Mouse (Mus musculus): ENCODE results near the gene Eef1b2. TPM values are rescaled to one million over a fixed set of nuclear protein-coding genes. Genes with fewer than 3 reads are reported as not detected.
"Not testable (repeated sequence)": the region's sequence is repeated elsewhere in the genome, so short reads cannot be mapped to it uniquely, and the experiment has no call there.

Gene Eef1b2
- 100 to 1,000 TPM; 289 to 311 TPM for total RNA-seq (2021)
- long read RNA-seq, experiment 1, transcript Eef1b2-204 (6 exons, 1,939 nt) = major isoform, 84 of 97 reads
- long read RNA-seq, experiment 1, partial matches to known transcripts = 11 of 97 reads
- long read RNA-seq, experiment 1, other reads (novel, unspliced or antisense) = 2 of 97 reads
- long read RNA-seq, experiment 2, transcript Eef1b2-204 (6 exons, 1,939 nt) = major isoform, 76 of 84 reads
- long read RNA-seq, experiment 2, partial matches to known transcripts = 6 of 84 reads
- long read RNA-seq, experiment 2, other reads (novel, unspliced or antisense) = 2 of 84 reads

DNA sequence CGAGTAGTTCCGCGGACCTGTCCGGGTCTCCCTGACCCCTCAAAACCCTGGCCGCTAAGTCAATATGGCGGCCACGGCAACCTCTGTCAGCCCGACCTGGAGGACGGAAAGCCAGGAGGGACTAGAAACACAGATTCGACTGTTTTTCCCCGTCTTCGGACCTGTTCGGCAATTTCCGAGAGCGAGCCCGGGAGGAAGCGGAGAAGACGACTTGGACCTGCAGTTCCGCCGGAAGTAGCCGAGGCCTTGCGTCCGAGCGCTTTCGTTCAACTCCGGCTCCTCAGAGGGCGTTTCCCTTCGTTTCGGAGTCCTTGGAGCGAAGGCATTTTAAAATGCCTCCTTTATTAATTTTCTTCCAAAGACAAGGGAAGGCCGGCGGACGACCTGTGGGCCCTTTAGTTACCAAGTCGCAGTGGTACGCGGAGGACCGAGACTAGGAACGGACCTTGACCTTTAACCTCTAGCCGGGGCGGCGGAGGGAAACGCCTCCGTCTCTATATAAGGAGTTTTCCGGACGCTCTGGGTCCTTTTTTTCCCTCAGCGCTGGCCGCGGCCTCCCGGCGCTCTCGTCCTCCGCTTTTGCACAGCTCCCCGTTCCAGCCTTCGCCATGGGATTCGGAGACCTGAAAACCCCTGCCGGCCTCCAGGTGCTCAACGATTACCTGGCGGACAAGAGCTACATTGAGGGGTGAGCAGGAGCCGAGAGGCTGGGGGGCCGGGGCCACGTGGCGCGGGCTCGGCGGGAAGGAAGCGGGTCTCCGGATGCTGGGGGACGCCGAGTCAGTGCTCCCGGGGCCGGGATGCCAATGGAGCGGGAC, at the start of gene Eef1b2, which contains the start of gene Ndufs1:
Eef1b2 (plus strand) TSS at position 222 of the 818 bp plus-strand sequence.
Ndufs1 (minus strand) TSS at position 230 of the 818 bp plus-strand sequence.
- peak; percentile 97 for DNase-seq

DNA sequence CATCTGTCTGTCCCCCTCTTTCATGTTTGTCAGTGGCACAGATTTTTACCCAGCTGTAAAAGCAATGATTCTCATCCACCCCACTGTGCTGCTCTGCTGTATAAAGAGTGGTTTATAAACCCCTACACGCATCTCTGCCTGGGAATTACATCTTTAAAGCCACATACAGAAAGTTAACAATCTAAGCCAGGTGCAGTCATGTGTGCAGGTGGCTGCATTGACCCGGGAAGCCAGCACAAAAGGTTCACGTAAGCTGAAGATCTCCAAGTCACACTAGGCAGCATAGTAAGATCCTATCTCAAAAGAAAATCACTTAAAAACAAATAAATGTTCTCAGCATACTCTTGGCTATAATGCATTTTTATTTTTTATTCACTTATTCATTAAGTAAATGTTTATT, 47.4 kb upstream of the Eef1b2 start:
- no peak for DNase-seq

DNA sequence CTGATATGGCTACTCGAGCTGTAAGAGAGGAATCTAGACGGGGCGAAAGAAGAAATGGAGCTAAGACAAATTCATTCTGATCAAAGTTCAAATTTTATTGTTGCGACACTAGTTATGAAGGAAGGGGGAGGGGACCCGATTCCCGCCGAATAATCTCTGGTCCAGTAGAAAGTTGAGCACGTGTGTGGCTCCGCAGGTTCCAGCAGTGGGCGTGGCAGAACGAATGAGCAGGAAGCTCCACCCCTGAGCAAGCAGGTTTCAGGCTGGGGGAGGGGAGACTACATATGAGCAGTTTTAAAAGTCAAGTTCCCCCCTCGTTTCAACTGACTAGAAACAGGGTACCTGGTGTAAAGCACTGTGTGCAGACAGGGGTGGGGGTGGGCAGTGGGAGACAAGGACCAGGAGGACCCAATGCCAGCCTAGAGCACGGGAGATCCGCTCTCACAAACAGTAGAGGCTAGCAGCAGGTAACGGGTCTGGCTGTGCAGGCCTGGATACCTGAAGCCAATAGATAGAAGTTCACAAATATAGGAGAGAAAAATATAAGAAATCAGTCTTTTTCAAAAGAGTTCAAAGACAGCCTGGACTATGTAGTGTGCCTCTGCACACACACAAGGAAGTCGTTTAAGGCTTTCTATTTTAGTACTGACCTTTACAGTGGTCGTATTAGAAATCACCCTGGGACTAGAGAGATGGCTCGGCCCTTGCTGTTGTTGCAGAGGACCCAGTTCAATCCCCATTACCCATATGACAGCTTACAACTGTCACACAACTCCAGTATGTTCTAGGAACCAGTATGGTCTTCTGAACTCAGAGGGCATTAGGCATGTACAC, 46.6 kb upstream of the Eef1b2 start:
- no peak for DNase-seq

DNA sequence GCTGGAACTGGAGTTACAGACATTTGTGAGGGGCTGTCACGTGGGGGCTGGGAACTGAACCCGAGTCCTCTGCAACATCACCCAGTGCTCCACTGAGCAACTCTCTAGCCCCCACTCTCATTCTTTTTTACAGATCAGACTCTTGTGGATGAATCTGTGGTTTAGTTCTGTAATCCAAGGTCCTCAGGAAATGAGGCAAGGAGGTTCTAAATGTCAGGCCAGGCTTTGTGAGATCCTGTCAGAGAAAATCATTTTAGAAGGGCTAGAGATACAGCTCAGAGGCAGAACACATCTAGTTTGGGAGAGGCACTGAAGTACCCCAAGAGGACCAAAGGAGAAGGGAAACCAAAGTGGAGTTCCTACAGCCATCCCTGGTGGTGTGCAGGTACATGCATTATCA, 45.7 kb upstream of the Eef1b2 start:
- no peak for DNase-seq

DNA sequence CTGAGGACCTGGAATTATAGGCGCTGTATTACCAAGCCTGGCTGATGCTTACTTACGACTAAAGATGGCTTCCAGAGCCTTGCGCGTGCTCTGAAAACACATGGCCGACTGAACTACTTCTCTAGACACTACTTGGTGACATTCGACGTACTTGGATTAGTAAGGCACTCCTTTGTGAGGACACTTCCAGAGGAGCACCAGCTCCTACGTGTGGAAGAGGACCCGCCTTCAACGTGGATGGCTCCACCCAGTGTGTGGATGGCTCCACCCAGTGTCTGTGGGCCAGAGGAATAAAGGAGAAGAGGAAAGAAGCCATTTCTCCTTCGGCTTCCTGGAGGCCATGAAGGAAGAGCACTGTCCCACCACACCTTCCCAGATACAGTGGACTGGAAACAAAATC, 44.9 kb upstream of the Eef1b2 start:
- no peak for DNase-seq

DNA sequence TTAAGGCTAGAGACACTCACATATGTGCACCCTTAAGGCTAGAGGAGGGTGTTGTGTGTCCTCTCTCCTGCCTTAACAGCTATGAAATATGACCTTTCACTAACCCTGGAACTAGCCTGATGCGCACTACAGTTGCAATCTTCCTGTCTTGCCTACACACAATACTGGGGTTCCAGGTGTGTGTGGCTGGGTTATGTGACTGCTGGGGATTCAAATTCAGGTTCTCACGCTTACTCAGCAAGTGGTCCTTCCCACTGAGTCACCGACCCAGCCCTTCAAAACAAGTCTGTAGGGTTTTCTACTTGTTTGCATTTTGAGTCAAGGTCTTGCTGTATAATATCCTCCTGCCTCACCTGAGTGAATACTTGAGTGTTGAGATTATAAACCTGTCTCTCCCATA, 42.1 kb upstream of the Eef1b2 start:
- DNase-seq = no peak

DNA sequence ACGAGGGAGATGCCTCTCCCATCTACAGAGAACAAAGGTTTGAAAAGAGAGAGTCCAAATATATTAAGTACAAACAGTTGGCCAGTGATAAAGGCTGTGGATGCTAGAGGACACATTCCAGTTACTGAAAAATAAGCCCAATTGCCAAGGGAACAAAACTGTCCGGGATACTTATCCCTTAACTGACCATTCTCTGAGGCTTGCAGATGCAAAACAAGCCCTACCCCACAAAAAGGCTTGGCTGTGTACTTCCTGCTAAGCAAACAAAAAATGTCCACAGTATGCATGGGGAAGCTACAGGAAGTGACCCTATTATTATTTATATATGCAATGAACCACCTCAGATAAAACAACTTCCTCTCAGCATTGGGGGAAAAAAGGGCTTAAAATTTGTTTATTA, 38.7 kb upstream of the Eef1b2 start:
- DNase-seq = no peak

DNA sequence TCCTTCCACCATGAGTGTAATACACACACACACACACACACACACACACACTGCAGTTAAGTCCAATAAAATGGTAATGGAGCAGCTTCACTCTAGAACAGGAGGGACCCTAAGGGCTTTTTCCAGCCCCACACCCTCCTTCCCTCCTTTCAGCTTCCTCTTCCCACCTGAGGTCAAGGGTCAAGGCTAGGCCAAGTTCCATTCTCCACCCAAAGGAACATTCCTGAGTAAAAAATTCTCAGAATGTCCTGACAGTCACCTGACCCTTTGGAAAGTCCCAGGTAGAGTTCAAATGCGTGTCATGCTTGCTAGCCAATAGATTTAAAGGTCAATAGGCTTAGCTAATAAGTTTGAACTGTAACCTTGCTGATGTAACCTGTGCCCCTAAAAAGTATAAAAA, 38.0 kb upstream of the Eef1b2 start:
- not testable (repeated sequence) for DNase-seq

DNA sequence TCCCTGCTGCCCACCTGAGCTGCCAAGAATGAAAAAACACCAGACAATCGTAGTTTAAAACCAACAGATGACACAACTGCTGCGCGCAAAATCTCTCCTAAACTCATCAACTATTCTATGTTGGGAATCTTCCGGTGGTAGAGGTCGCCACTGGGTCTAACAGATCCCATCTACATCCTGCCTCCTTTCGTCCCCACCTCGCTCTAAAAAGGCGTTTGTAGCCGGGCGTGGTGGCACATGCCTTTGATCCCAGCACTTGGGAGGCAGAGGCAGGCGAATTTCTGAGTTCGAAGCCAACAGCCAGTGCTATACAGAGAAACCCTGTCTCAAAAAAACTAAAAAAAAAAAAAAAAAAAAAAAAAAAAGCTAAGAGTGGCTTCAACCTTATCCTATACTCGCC, 36.4 kb upstream of the Eef1b2 start:
- DNase-seq = no peak

DNA sequence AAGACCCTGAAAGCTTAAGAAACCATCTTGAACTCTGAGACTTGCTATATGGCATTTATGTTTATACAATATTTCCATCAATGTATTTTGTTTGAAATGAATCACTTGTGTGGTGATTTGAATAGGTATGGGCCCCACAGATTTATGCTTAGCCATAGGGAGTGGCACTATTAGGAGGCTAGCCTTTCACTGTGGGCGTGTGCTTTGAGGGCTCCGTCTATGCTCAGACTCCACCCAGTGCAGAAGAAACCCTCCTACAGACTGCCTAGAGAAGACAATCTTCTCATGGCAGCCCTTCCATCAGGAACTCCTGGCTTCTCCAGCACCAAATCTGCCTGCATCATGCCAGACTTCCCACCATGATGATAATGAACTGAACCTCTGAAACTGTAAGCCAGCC, 8.0 kb upstream of the Eef1b2 start:
- no peak for DNase-seq

DNA sequence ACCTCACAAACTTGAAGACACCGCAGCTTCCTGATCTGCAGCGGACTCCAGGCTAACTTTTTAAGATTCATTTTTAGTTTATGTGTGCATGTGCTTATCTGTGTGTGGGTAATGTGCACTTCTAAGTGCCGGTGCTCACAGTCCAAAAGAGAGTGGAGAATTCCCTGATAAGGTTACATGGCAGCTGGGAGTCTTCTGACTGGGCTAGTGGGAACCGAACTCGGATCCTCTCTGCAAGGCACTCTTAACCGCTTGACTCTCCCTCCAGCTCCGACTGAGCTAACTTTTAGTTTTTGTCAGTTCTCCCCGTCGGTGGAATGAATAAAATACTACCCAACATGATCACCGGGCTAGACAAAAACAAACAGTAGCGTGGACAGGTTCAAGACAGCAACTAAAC, 772 bp upstream of the Eef1b2 start:
- DNase-seq = no peak

DNA sequence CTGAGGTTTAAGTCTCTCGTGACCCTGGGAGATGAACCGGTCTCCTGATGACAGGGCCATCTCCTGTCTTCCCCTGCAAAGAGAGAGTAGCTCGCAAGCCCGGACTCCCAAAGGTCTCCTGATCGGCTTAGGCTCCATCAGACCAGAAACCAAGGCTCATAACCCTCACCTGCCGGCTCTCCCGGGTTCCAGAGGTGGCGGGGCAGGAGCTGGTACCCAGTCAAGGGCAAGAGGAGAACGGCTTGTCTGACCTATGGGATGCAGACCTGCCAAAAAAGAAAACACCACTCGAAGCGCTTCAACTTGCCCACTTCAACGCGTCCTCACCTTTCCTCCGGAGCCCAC, 394 bp upstream of the Eef1b2 start:
- no peak for DNase-seq

DNA sequence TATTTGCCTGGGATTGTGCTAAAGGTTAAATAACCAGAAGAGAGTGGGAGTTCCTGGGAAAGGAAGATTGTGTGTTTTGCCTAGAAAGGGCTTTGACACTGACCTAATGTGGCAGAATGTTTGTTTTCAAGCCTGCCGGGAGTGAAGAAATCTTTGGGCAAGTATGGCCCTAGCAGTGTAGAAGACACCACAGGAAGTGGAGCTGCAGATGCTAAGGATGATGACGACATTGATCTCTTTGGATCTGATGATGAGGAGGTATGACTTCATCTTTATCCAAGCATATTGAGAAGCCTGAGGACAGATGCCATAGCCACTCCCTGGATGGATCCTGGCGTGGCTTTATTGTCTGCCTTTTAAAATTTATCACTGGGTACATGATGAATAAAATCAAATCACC, 1.7 kb downstream of the Eef1b2 start:
- DNase-seq = no peak

DNA sequence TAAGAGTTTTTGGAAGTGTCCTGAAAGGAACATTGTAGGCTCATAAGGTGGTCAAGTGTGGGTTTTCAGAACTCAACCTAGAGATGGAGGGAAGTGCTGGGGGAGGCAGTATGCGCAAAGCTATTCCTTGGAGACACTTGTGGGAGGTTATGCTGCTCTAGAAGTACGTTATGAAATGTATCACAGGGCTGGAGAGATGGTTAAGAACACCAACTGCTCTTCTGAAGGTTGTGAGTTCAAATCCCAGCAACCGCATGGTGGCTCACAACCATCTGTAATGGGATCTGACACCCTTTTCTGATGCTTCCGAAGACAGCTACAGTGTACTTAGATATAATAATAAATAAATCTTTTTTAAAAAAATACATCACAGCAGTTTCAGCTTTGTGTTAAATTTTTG, 3.5 kb downstream of the Eef1b2 start:
- no peak for DNase-seq

DNA sequence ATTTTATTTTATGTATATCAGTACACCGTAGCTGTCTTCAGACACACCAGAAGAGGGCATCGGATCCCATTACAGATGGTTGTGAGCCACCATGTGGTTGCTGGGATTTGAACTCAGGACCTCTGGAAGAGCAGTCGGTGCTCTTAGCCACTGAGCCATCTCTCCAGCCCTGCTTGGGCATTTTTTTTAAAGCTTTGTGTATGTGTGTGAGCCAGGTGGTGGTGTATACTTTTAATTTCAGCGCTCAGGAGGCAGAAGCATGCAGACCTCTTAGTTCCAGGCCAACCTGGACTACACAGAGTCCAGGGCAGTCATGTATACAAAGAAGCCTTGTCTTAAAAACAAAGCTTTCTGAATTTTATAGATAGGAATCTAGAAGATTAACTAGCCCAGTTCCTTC, 4.0 kb downstream of the Eef1b2 start:
- not testable (repeated sequence) for DNase-seq

DNA sequence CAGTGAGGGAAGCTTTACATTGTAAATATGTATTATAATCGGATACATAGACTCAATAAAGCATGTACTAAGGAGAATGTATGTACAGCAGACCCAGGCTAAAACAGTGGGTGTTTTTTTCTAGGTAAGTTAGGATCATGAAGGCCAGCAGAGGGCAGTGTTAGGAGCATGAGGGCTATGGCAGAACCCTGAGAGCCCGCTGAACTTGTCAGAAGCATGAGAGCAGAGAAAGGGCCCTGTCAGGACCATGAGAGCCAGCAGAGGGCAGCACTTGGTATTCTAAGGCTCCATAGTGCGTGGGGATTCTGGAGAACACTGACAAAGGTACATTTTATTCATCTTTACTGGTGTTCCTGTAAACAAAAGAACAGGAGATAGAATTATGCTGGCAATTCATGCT, 4.4 kb downstream of the Eef1b2 start:
- DNase-seq = peak; percentile 83

DNA sequence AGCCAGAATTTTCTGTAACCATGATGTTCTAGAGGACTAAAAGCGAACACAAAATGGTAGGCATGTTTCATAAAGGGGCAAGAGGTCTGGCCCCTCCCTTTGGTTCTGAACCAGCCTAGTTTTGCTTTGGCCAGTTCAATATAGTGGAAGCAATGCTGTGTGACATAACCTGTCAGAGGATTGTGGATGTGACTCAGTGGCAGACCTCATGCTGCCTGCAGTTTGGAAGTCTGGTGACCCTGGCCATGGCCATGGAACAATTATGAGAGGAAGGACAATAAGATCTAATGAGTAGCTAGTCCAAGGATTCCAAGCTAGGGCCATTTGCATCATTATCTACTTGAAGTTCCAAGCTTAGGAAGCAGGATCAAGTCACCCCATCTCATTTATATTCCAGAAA, 4.9 kb downstream of the Eef1b2 start:
- no peak for DNase-seq

DNA sequence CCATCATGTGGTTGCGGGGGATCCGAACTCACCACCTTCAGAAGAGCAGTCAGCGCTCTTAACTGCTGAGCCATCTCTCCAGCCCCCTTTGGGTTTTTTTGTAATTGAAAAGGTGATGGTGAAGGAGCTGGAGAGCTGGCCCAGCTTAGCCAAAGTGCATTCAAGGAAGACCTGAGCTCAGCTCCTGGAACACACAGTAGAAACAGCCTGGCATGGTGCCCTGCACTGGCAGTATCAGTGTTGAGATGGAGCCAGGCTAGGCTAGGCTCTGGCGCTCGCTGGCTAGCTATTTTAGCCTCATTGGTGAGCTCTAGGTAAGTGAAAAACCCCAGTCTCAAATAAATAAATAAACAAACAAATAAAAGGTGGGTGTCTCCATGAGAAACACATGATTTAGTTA, 5.6 kb downstream of the Eef1b2 start:
- peak; percentile 72 for DNase-seq

DNA sequence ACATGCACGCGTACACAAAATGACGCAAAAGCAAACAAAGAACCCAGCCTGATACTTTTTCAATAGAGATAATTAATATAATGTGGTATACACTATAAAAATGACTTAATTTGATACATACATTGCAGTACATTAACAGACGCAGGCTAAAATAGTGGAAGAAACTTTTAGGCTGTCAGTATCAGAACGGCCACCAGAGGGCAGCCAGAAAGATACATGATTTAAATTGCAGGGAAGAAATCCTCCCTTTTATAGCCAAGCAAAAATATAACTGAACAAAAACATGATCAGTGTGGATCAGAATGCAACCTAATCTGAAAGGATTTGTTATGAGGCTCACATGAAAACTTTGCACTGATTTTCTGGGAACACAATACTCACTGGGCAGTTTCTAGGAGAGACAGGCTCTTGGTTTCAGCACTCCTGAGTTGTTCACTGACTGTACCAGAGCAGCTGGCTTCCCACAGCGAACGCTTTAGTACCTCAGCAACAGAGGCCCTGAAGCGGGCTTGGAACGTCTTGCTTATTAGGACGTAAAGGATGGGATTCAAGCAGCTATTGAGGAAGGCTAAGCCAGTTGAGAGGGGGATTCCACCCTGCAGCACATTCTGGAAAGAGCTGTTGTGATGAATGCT, 6.1 kb downstream of the Eef1b2 start:
- DNase-seq = no peak

DNA sequence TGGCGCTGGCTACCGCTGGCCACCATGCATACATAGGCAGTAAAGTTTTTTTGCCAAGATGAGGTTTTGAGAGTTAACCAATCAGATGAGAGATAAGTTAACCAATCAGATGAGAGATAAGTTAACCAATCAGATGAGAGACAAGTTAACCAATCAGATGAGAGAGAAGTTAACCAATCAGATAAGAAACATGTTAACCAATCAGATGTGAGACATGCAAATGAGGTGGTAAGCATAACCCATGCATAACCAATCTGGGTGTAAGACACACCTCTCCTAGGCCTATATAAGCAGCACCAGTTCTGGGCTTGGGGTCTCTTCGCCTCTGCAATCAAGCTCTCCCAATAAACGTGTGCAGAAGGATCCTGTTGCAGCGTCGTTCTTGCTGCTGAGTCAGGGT, 8.8 kb downstream of the Eef1b2 start:
- not testable (repeated sequence) for DNase-seq

DNA sequence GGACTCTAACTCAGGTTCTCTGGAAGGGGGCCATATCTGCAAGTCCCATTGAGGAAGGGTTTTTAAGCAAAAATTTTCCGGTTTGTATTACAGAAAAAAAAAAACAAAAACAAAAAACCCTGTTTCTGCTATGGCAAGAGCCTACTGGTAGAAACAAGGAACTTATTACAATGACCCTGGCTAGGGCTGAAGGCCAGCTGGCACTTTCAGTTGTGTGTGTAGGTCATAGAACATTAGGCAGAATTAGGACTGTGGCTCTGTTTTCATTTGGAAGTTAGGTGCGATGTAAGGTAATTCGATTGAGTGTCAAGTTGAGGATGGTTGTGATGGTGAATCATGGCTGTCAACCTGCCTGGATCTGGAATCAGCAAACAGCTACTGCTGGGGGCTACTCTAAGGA, 11.9 kb downstream of the Eef1b2 start:
- no peak for DNase-seq

DNA sequence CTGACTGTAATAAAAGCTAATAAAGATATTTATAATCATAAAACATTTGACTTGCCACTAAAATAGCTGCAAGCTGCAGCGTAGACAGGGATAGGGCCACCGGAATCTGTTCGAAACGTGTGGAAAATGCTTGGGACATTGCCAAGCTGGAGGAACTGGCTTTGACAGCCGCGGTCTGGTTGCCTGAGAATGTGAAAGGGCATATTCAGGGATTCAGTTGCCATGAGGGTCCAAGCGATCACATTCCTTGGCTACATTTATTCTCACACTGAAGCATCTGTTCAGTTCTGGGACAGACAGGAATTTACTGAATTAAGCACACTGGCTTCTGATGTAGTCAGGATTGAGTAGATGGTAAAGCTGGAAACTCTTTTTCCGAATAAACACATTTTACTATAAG, 14.2 kb downstream of the Eef1b2 start:
- DNase-seq = no peak

Data from gastrocnemius, postnatal 25 days (tissue).